Mouse (Mus musculus): ENCODE measurements at regions not wholly inside any gene's neighbourhood (a gene's known extent, or its start where the extent isn't known, plus 50 kb on each side); places are given as distances from the start of the nearest gene placed in this dataset.

- TF ChIP-seq CTCF (IDR thresholded peaks at IDR 0.05; ENCODE audit: borderline replicate concordance, insufficient read depth, low read length) (no peak), POLR2A (IDR thresholded peaks at IDR 0.05; ENCODE audit: low read depth, low read length) (no peak)
Observed at GRCm38 (mm10) chr8:103395316-103395715, 609.9 kb upstream of the Cdh11 start.
